In the genomic region with DNA sequence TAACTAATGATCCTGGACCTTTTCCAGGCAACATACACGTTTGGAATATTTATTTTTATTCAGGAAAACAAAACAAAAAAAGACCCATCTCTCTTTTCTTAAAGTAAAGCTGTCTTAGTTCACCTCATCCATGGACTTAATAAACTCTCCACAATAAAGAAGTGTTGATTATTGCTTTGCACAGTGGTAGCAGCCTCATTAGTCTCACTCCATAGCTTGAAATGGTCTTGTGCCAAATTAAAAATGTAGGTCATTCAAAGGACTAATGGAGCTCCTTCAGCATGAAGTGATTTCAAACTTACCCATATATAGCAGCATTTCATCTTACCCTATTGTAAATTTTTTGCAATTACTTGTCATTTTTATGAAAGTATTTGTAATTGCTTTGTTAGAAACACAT, we compare ENCODE assay signal across 12 mouse cellular contexts.
"Had no signal": no experiment of that assay in that cellular context is flagged by ENCODE, and none has a peak within 500 bp of the region (broad histone marks: within the 10 kb centered on the region; RNA-seq: fewer than 3 reads in every experiment).

No protein-coding gene starts in this region.

- DNase-seq: kidney, postnatal 25 days; liver; liver, embryonic 13.5 days; liver, postnatal 0 days; thymus, postnatal 4 days had no signal

- H3K27ac ChIP-seq: kidney, embryonic 15.5 days; limb, embryonic 12.5 days; liver, embryonic 13.5 days; lung, embryonic 15.5 days; midbrain, embryonic 12.5 days; neural tube, embryonic 12.5 days; stomach, postnatal 0 days had no signal

- H3K4me1 ChIP-seq: kidney, embryonic 15.5 days; limb, embryonic 12.5 days; liver, embryonic 13.5 days; lung, embryonic 15.5 days; midbrain, embryonic 12.5 days; neural tube, embryonic 12.5 days had no signal

- H3K9ac ChIP-seq: kidney, embryonic 15.5 days; limb, embryonic 12.5 days; liver, embryonic 13.5 days; liver, postnatal 0 days; lung, embryonic 15.5 days; midbrain, embryonic 12.5 days; neural tube, embryonic 12.5 days had no signal

- H3K36me3 ChIP-seq: kidney, embryonic 15.5 days; limb, embryonic 12.5 days; liver, embryonic 13.5 days; lung, embryonic 15.5 days; midbrain, embryonic 12.5 days; neural tube, embryonic 12.5 days had no signal

- H3K9me3 ChIP-seq: kidney, embryonic 15.5 days; limb, embryonic 12.5 days; liver, embryonic 13.5 days; lung, embryonic 15.5 days; midbrain, embryonic 12.5 days; neural tube, embryonic 12.5 days had no signal

- ATAC-seq: liver, postnatal 0 days had no signal

- H3K4me3 ChIP-seq: kidney, embryonic 15.5 days; limb, embryonic 12.5 days; liver, embryonic 13.5 days; lung, embryonic 15.5 days; midbrain, embryonic 12.5 days; myocyte; neural tube, embryonic 12.5 days had no signal

- H3K4me2 ChIP-seq: kidney, embryonic 15.5 days; limb, embryonic 12.5 days; liver, embryonic 13.5 days; lung, embryonic 15.5 days; midbrain, embryonic 12.5 days; neural tube, embryonic 12.5 days had no signal

- H3K27me3 ChIP-seq: kidney, embryonic 15.5 days; limb, embryonic 12.5 days; liver, embryonic 13.5 days; lung, embryonic 15.5 days; midbrain, embryonic 12.5 days; neural tube, embryonic 12.5 days had no signal
